Mouse (Mus musculus) limb, embryonic 12.5 days (tissue): ENCODE results near the gene Shmt2. TPM values are rescaled to one million over a fixed set of nuclear protein-coding genes. Genes with fewer than 3 reads are reported as not detected.
A peak's percentile ranks its signal among the peaks of the same experiment; 100 is the strongest.

Experiments
- ATAC-seq: fragments of 200-750 bp; cut with Nextera tagmentation; 2 replicates; pipeline ENCODE4 v1.8.0; 2017; ENCODE audit warnings: low read depth, moderate TSS enrichment; ENCODE audit not compliant: insufficient number of reproducible peaks, insufficient read depth, low FRiP score, low TSS enrichment
- H3K27ac ChIP-seq: fragments of 300-500 bp; sonication (generic); 2 replicates; pipeline ENCODE4 v1.5.1; 2016; ENCODE audit warnings: mild to moderate bottlenecking, moderate library complexity
- H3K27me3 ChIP-seq: fragments of 300-500 bp; sonication (generic); 2 replicates; pipeline ENCODE4 v1.6.1; 2016; ENCODE audit warnings: mild to moderate bottlenecking, moderate library complexity
- H3K36me3 ChIP-seq: fragments of 300-500 bp; sonication (generic); 2 replicates; pipeline ENCODE4 v1.6.1; 2016; ENCODE audit warnings: mild to moderate bottlenecking, moderate library complexity
- H3K4me1 ChIP-seq: fragments of 300-500 bp; sonication (generic); replicated peaks from 2 replicates; pipeline ENCODE4 v1.6.1; 2016
- H3K4me2 ChIP-seq: fragments of 300-500 bp; sonication (generic); 2 replicates; pipeline ENCODE4 v1.6.1; 2016; ENCODE audit warnings: mild to moderate bottlenecking, moderate library complexity
- H3K4me3 ChIP-seq: fragments of 300-500 bp; sonication (generic); replicated peaks from 2 replicates; pipeline ENCODE4 v1.5.1; 2016; ENCODE audit warnings: mild to moderate bottlenecking
- H3K9ac ChIP-seq: fragments of 300-500 bp; sonication (generic); replicated peaks from 2 replicates; pipeline ENCODE4 v1.6.1; 2016; ENCODE audit warnings: mild to moderate bottlenecking, moderate library complexity
- H3K9me3 ChIP-seq: fragments of 300-500 bp; sonication (generic); 2 replicates; pipeline ENCODE4 v1.6.1; 2016; ENCODE audit warnings: mild to moderate bottlenecking, moderate library complexity
- WGBS: fragments of 180-500 bp; shearing (Covaris S2); methylation state at CpG from one replicate; pipeline ENCODE4 v1.1.7; 2016; 5-methylcytosine and 5-hydroxymethylcytosine counted together
- polyA plus RNA-seq: library from polyadenylated mRNA; unstranded; fragments of >200 nt; fragmentation: Nextera tagmentation; extraction: Ambion mirVana; gene quantifications from 2 replicates; pipeline ENCODE4 v1.2.1, GENCODE M21; 2016

Gene Shmt2
- polyA plus RNA-seq, 1 experiment from 2014 or later, result 98.1 TPM

DNA sequence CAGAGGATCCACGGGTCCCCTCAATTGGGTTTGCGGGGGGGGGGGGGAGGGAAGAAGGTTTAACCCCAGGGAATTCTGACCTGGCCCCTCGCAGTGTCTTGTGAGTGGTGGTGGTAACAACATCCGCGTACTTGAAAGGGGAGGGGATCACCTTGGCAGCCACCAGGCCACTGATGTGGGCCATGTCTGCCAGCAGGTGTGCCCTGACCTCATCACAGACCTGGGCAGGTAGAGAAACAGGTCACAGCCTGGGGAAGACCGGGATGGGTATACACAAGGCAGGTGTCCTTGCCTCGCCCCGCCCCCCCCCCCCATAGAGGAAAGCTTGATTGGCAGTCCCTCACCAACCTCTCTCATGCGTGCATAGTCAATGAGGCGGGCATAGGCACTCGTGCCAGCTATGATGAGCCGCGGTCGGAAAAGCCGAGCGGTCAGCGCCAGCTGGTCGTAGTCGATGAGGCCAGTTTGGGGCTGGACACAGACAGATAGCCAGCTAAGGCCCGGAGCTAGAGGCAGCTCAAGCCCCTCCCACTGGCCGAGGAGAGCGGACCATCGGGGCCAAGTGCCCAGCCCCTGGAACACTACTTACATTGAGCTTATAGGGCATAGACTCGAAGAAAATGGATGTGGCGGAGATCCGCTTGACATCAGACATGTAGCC is 3.1 kb downstream of the Shmt2 start:
- no peak overlapping the region for H3K27ac ChIP-seq
- 97% methylated on average over 25 of the region's 26 CpGs for WGBS
- no peak overlapping the region for H3K9ac ChIP-seq
- ATAC-seq, result no peak
- H3K4me1 ChIP-seq, result peaks cover 55% of the 10 kb centered on the region
- no peak overlapping the region for H3K4me3 ChIP-seq
- no peaks in the 10 kb centered on the region for H3K9me3 ChIP-seq
- no peak overlapping the region for H3K4me2 ChIP-seq
- peaks cover 38% of the 10 kb centered on the region for H3K36me3 ChIP-seq
- peaks cover 54% of the 10 kb centered on the region for H3K27me3 ChIP-seq

DNA sequence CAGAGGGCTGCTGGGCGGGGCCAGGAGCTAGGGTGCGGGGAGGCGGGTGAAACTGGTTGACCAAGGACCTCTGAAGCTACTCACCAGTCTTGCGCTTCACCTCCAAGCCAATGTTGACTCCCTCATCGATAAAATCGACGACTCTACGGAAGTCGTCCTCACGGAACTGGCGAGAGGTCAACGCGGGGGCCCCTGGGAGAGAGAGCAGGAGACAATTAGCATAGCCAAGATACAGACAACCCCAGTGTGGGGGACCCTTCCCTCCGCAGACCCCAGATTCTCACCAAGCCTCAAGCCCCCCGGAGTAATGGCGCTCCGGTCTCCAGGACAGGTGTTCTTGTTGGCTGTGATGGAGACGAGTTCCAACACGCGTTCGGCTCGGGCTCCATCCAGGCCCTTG is 4.3 kb downstream of the Shmt2 start:
- H3K4me1 ChIP-seq, result peaks cover 65% of the 10 kb centered on the region
- H3K4me2 ChIP-seq, result no peak overlapping the region
- H3K27me3 ChIP-seq, result peaks cover 55% of the 10 kb centered on the region
- WGBS, result 93% methylated on average over 22 of the region's 22 CpGs
- no peak overlapping the region for H3K9ac ChIP-seq
- ATAC-seq, result no peak
- no peaks in the 10 kb centered on the region for H3K9me3 ChIP-seq
- no peak overlapping the region for H3K27ac ChIP-seq
- H3K36me3 ChIP-seq, result peaks cover 38% of the 10 kb centered on the region
- H3K4me3 ChIP-seq, result no peak overlapping the region

DNA sequence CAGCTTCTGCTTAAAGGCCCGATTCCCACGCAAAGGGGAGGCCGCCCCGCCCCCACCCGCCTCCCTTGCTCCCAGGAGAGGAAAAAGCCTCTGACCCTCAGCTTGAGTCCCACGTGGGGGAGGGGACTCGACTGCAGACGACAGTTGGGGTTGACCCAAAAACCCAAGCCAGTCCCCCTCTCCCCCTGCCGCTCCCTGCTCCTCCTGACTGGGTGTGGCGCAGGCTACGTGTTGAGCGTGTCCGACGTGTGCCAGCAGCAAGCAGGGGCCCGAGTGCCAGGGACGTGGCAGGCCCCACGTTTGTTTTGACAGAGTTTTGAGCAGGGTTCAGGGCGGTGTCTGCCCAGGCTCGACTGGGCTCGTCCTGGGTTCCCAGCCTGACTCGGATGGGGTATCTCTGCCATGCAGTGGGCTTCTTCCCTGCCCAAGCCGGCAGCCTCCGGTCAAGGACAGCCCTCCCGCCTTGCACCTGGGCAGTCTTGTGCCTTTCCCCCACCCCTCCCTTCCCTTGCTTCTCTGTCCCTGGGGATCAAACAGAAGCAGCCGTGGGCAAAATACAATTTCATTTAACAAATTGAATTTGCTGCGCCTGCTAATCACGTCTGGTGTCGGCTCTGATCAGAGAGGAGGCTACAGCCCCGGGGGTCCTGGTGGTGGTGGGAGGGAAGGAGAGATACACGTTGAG is 5.5 kb downstream of the Shmt2 start:
- peaks cover 73% of the 10 kb centered on the region for H3K4me1 ChIP-seq

DNA sequence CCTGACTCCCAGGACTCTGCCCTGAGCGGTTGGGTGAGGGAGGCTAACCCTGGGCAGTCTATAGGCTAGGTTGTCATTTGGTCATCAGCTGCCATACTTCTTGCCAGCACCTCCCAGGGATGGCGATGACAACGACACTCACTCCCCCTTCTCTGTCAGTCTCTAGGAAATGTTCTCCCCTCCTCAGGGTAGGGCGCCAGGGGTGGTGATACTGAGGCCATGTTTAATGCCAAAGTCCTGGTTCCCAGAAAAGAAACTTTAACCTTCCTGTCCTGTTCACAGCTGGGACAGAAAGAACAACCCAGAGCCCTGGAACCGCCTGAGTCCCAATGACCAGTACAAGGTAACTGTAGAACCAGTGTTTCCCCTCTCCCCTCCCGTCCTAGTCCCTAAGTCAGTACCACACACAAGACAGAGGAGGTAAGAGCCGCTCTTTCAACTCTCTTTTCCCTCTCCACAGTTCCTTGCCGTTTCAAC is 6.2 kb downstream of the Shmt2 start:
- Histone ChIP-seq H3K27me3 (peaks cover 70% of the 10 kb centered on the region), H3K27ac (no peak overlapping the region), H3K4me2 (peak overlapping the region; percentile 50), H3K9me3 (no peaks in the 10 kb centered on the region), H3K36me3 (peaks cover 38% of the 10 kb centered on the region), H3K9ac (0 out of 2 replicates have a peak overlapping the region, but pooled peaks have one; percentile 28), H3K4me3 (no peak overlapping the region), H3K4me1 (peaks cover 73% of the 10 kb centered on the region)
- WGBS, result 16% methylated on average over 8 of the region's 8 CpGs
- ATAC-seq, result no peak

More for the DNA sequence above, 5.5 kb downstream of the Shmt2 start:
- WGBS, result 9% methylated on average over 30 of the region's 30 CpGs
- Histone ChIP-seq H3K27ac (no peak overlapping the region), H3K27me3 (peaks cover 63% of the 10 kb centered on the region), H3K36me3 (peaks cover 38% of the 10 kb centered on the region), H3K9ac (peak overlapping the region; percentile 28), H3K4me3 (peak overlapping the region; percentile 5; the same call in 1 of the 2 replicates), H3K4me2 (peak overlapping the region; percentile 50), H3K9me3 (no peaks in the 10 kb centered on the region)
- ATAC-seq, result no peak

DNA sequence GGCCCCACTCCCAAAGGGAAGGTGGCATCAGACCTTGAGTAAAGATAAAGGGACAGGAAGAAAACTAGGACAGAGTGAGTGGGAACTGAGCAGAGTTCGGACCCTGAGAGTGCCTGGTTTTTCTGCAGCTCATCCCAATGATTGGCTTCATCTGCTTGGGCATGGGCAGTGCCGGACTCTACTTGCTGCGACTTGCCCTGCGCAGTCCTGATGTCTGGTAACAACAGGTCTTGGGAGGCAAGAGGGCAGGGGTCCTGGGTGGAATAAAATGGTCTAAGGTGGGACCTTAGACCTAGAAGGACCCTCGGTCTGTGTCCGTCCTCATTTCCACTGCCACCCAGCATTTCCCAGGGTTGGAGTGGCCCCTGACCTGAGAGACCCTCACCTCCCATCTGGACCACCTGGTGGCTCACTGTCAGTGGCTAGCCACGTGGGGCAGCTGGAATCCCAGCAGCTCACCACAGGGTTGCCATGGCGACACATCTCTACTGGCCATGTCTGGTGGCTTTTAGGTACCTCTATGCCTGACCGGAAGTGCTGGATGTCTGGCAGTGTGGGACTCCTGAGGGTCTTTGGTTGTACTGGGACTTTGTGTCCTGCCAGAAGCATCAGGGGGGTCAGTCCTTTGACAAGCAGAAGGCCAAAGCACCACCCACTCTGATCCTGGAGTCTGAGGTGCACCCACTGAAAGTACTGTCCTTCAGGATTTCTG is 6.8 kb downstream of the Shmt2 start:
- no peak overlapping the region for H3K9ac ChIP-seq
- WGBS, result 25% methylated on average over 9 of the region's 9 CpGs
- peaks cover 73% of the 10 kb centered on the region for H3K4me1 ChIP-seq
- H3K27ac ChIP-seq, result no peak overlapping the region
- peaks cover 34% of the 10 kb centered on the region for H3K36me3 ChIP-seq
- H3K4me3 ChIP-seq, result no peak overlapping the region
- 0 out of 2 replicates have a peak overlapping the region, but pooled peaks have one; percentile 4 for H3K4me2 ChIP-seq
- ATAC-seq, result no peak
- H3K9me3 ChIP-seq, result no peaks in the 10 kb centered on the region
- H3K27me3 ChIP-seq, result peaks cover 76% of the 10 kb centered on the region

DNA sequence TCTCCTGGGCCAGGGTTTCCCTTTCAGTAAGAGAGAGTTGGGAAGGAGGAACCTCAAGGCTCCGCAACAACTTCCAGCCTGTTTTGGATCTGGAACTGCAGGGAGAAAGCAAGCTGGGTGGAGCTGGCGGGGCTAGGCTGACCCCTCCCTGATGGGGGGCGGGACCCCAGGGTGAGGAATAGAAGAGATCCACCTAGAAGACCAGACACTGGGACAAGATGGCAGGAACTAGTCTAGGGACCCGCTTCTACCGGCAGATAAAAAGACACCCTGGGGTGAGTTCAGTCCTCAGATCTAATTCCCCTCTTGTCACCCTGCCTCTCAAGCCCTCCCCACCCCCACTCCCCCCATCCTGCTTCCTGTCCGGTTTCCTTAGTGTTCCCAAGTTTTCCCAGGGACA is 7.5 kb downstream of the Shmt2 start, which contains the start of gene Ndufa4l2:
TSS of gene Ndufa4l2 (plus strand) at position 204 of the 400 bp plus-strand sequence.
- no peaks in the 10 kb centered on the region for H3K9me3 ChIP-seq
- peak within 1 kb of the TSS; percentile 12; the same call in 1 of the 2 replicates for H3K9ac ChIP-seq
- WGBS, result 11% methylated on average over 6 of the region's 6 CpGs
- H3K4me3 ChIP-seq, result peak within 1 kb of the TSS; percentile 50
- H3K27ac ChIP-seq, result no peak within 1 kb of the TSS
- peaks cover 28% of the 10 kb centered on the region for H3K36me3 ChIP-seq
- no peak for ATAC-seq
- peaks cover 79% of the 10 kb centered on the region for H3K4me1 ChIP-seq
- peak within 1 kb of the TSS; percentile 95 for H3K4me2 ChIP-seq
- H3K27me3 ChIP-seq, result peaks cover 83% of the 10 kb centered on the region

DNA sequence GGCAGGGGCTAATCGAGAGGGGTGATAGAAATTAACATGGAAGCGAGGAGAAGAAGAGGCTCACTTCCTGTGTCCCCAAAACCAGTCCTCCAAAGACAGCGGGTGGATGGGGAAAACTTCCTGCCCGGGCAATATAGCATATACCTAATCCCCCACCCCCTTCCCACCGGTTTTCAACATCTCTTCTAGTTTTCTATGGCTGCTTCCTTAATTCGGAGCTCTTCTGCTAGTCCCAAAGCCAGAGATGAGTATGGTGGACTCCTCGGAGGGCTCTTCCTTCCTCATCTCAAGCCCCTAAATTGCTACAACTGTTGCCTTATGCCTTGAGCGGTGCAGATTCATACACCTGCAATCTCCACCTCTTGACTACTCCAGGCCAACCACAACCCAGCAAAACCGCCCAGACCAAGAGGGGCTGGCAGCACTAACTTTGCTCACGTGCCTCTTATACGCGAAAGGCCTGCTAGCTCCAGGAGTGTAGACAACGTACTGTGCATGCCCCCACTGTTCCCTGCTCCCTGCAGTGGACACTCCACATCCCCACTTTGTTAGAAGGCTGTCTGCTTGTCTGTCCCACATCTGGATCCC is 8.0 kb downstream of the Shmt2 start:
- WGBS, result 13% methylated on average over 13 of the region's 13 CpGs
- H3K9me3 ChIP-seq, result no peaks in the 10 kb centered on the region
- peak overlapping the region; percentile 50; the same call in 1 of the 2 replicates for H3K4me3 ChIP-seq
- peaks cover 89% of the 10 kb centered on the region for H3K27me3 ChIP-seq
- peaks cover 22% of the 10 kb centered on the region for H3K36me3 ChIP-seq
- peak overlapping the region; percentile 95 for H3K4me2 ChIP-seq
- no peak for ATAC-seq
- no peak overlapping the region for H3K27ac ChIP-seq
- no peak overlapping the region; the same call in 1 of the 2 replicates for H3K9ac ChIP-seq
- H3K4me1 ChIP-seq, result peaks cover 84% of the 10 kb centered on the region

- ATAC-seq, result peak; percentile 10; the same call in 1 of the 2 replicates
- H3K27me3 ChIP-seq, result peaks cover 91% of the 10 kb centered on the region
- peaks cover 90% of the 10 kb centered on the region for H3K4me1 ChIP-seq
- no peaks in the 10 kb centered on the region for H3K9me3 ChIP-seq
- peak overlapping the region; percentile 50 for H3K4me3 ChIP-seq
- peaks cover 16% of the 10 kb centered on the region for H3K36me3 ChIP-seq
- peak overlapping the region; percentile 95 for H3K4me2 ChIP-seq
- peak overlapping the region; percentile 12; the same call in 1 of the 2 replicates for H3K9ac ChIP-seq
- WGBS, result under 1% methylated on average over 16 of the region's 16 CpGs
- H3K27ac ChIP-seq, result 0 out of 2 replicates have a peak overlapping the region, but pooled peaks have one; percentile 4
These were observed 8.6 kb downstream of the Shmt2 start for GRCm38 (mm10) chr10:127513501-127514091.

- peaks cover 8% of the 10 kb centered on the region for H3K36me3 ChIP-seq
- H3K9ac ChIP-seq, result 0 out of 2 replicates have a peak overlapping the region, but pooled peaks have one; percentile 12
- H3K4me1 ChIP-seq, result peaks cover 96% of the 10 kb centered on the region
- H3K27ac ChIP-seq, result 0 out of 2 replicates have a peak overlapping the region, but pooled peaks have one; percentile 4
- H3K27me3 ChIP-seq, result peaks cover 94% of the 10 kb centered on the region
- peak overlapping the region; percentile 95 for H3K4me2 ChIP-seq
- peak overlapping the region; percentile 50 for H3K4me3 ChIP-seq
- WGBS, result under 1% methylated on average over 27 of the region's 27 CpGs
- no peaks in the 10 kb centered on the region for H3K9me3 ChIP-seq
- ATAC-seq, result peak; percentile 12; the same call in 1 of the 2 replicates
These were observed 9.4 kb downstream of the Shmt2 start for GRCm38 (mm10) chr10:127512813-127513212.

DNA sequence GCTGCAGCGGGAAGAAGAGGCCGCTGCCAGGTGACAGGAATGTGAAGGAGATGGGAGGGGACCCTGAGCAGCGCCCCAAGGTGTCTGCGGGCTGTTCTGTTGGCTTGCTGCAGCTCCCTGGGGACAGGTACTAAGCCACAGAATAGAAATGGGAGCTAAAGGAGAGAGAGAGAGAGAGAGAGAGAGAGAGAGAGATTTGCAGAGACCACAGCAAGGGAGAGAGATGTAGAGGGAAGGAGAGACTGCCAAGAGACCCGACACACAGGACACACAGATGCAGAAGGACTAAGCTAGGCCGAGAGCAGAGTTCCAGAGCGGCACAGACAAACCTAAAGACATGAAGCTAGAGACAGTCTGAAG is 10.0 kb downstream of the Shmt2 start:
- WGBS, result 4% methylated on average over 7 of the region's 7 CpGs
- no peak overlapping the region for H3K27ac ChIP-seq
- H3K4me3 ChIP-seq, result peak overlapping the region; percentile 50
- H3K9me3 ChIP-seq, result no peaks in the 10 kb centered on the region
- peaks cover 91% of the 10 kb centered on the region for H3K4me1 ChIP-seq
- H3K36me3 ChIP-seq, result peaks cover 3% of the 10 kb centered on the region; the same call in 1 of the 2 replicates
- H3K4me2 ChIP-seq, result peak overlapping the region; percentile 95
- peaks cover 94% of the 10 kb centered on the region for H3K27me3 ChIP-seq
- H3K9ac ChIP-seq, result peak overlapping the region; percentile 60; the same call in 1 of the 2 replicates
- ATAC-seq, result no peak
